Comparison of ENCODE assay signal across 8 mouse cellular contexts in the genomic region with DNA sequence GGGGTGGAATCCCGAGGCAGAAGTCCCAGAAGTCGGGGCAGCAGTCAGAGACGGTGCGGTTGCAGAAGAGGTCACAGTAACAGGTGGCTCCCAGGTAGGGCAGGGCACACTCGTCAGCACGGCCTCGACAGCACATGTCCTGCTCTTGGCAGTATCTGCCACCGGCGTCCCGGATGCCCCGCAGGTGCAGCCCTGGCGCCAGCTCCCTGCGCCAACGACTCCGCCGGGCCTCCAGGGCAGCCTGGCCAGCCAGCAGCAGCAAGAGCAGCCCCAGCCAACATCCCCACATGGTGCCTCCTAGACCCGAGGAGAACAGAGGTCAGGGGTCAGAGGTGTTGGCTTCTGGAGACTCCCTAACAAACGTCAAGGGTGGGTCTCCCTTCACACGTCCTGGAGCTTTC. TPM values are rescaled to one million over a fixed set of nuclear protein-coding genes. Genes with fewer than 3 reads are reported as not detected.
DNase-seq lines count a peak whose midpoint lies in the region; ATAC-seq and TF ChIP-seq lines count a peak whose summit lies in the region.
"Had no signal": no experiment of that assay in that cellular context is flagged by ENCODE, and none has a peak within 500 bp of the region (broad histone marks: within the 10 kb centered on the region; RNA-seq: fewer than 3 reads in every experiment).

No protein-coding gene starts in this region.

- peak overlapping the region; percentile 64 for H3K4me2 ChIP-seq in lung, embryonic 16.5 days (ENCODE audit: low read depth, low read length)
- peak overlapping the region; percentile 57 for H3K4me2 ChIP-seq in embryonic facial prominence, embryonic 13.5 days

- no peaks in the 10 kb centered on the region for H3K27me3 ChIP-seq in lung, embryonic 16.5 days (ENCODE audit: control insufficient read depth, insufficient read depth, low read depth, low read length)
- H3K27me3 ChIP-seq in embryonic facial prominence, embryonic 13.5 days, result peaks cover 34% of the 10 kb centered on the region
- no peaks in the 10 kb centered on the region for H3K27me3 ChIP-seq in small intestine, adult 2 months (ENCODE audit: control insufficient read depth, insufficient read depth, low read length)

- no peak for ATAC-seq in lung, embryonic 16.5 days (ENCODE audit: low read depth)
- ATAC-seq in embryonic facial prominence, embryonic 13.5 days (ENCODE audit: insufficient number of reproducible peaks, insufficient read depth, low FRiP score, low TSS enrichment, low read depth), result no peak

- peak overlapping the region; percentile 69 for H3K9ac ChIP-seq in lung, embryonic 16.5 days (ENCODE audit: low read length)
- H3K9ac ChIP-seq in embryonic facial prominence, embryonic 13.5 days, result peak overlapping the region; percentile 27; the same call in 1 of the 2 replicates

- H3K4me3 ChIP-seq in lung, embryonic 16.5 days (ENCODE audit: low read length), result peak overlapping the region; percentile 50
- H3K4me3 ChIP-seq in embryonic facial prominence, embryonic 13.5 days, result peak overlapping the region; percentile 31
- H3K4me3 ChIP-seq in small intestine, adult 2 months (ENCODE audit: low read depth, low read length), result peak overlapping the region; percentile 60

- no peak for TF ChIP-seq CTCF in small intestine, adult 2 months (IDR thresholded peaks at IDR 0.05; ENCODE audit: extremely low read depth, insufficient read length, insufficient replicate concordance, low read depth, low read length)

- 22% methylated on average over 18 of the region's 19 CpGs for WGBS in lung, embryonic 16.5 days
- WGBS in embryonic facial prominence, embryonic 13.5 days, result 25% methylated on average over 19 of the region's 19 CpGs
- 17% methylated on average over 19 of the region's 19 CpGs for WGBS in small intestine, adult 2 months

- H3K36me3 ChIP-seq in lung, embryonic 16.5 days (ENCODE audit: control insufficient read depth, insufficient read depth, low read length), result no peaks in the 10 kb centered on the region
- H3K36me3 ChIP-seq in embryonic facial prominence, embryonic 13.5 days, result no peaks in the 10 kb centered on the region
- H3K36me3 ChIP-seq in small intestine, adult 2 months (ENCODE audit: control insufficient read depth, insufficient read depth, low read length), result peaks cover 2% of the 10 kb centered on the region; the same call in 1 of the 2 replicates

- H3K9me3 ChIP-seq in lung, embryonic 16.5 days (ENCODE audit: control insufficient read depth, low read length), result no peaks in the 10 kb centered on the region
- H3K9me3 ChIP-seq in embryonic facial prominence, embryonic 13.5 days, result no peaks in the 10 kb centered on the region

- H3K4me1 ChIP-seq in lung, embryonic 16.5 days (replicated peaks; ENCODE audit: control insufficient read depth, insufficient read depth, low read length), result peaks cover 70% of the 10 kb centered on the region
- peaks cover 46% of the 10 kb centered on the region for H3K4me1 ChIP-seq in embryonic facial prominence, embryonic 13.5 days
- peaks cover 48% of the 10 kb centered on the region for H3K4me1 ChIP-seq in small intestine, adult 2 months (ENCODE audit: control insufficient read depth, insufficient read depth, insufficient read length, low read length)

- peak overlapping the region; percentile 91 for H3K27ac ChIP-seq in lung, embryonic 16.5 days (ENCODE audit: low read length)
- H3K27ac ChIP-seq in embryonic facial prominence, embryonic 13.5 days, result no peak overlapping the region
- H3K27ac ChIP-seq in small intestine, adult 2 months (ENCODE audit: insufficient read depth, low read depth, low read length), result peak overlapping the region; percentile 84

- TF ChIP-seq POLR2A in small intestine, adult 2 months (IDR thresholded peaks at IDR 0.05; ENCODE audit: low read depth, low read length), result no peak

- DNase-seq in lung, postnatal 10 days, result no peak
- DNase-seq in kidney, adult 9 months, result peak; percentile 54
- DNase-seq in gastrocnemius, postnatal 4 days (ENCODE audit: low spot score in 2 of 2), result no peak
- no peak for DNase-seq in right cerebral cortex, postnatal 14 days

RNA-seq across cellular contexts. Expression of gene Tinagl1, which starts 1.0 kb away (rescaled TPM):
- 73.3 and 81.6 TPM in 2 replicates for polyA plus RNA-seq in lung, embryonic 16.5 days (2015; fragmentation: Nextera tagmentation; extraction: Ambion mirVana)
- 13.8 and 14.2 TPM in 2 replicates for polyA plus RNA-seq in embryonic facial prominence, embryonic 13.5 days (2015; fragmentation: Nextera tagmentation; extraction: Ambion mirVana)
- polyA plus RNA-seq in small intestine, adult 2 months (2012; rRNA removed), result 106 and 109 TPM in 2 replicates
- 10 to 100 TPM; 35.7 to 39.9 TPM for total RNA-seq in gastrocnemius, postnatal 4 days (2021)

RNA-seq across cellular contexts. Expression of gene Hcrtr1, which starts 34.8 kb away (rescaled TPM):
- polyA plus RNA-seq in lung, embryonic 16.5 days (2015; fragmentation: Nextera tagmentation; extraction: Ambion mirVana), result 0.34 and 0.40 TPM in 2 replicates
- polyA plus RNA-seq in embryonic facial prominence, embryonic 13.5 days (2015; fragmentation: Nextera tagmentation; extraction: Ambion mirVana), result 0.21 TPM in 2 replicates
- polyA plus RNA-seq in small intestine, adult 2 months (2012; rRNA removed), result 3.3 and 3.8 TPM in 2 replicates
- not detected for total RNA-seq in gastrocnemius, postnatal 4 days (2021)

RNA-seq across cellular contexts. Expression of gene Gm853, which starts 48.3 kb away (rescaled TPM):
- not detected in 2 replicates for polyA plus RNA-seq in lung, embryonic 16.5 days (2015; fragmentation: Nextera tagmentation; extraction: Ambion mirVana)
- polyA plus RNA-seq in embryonic facial prominence, embryonic 13.5 days (2015; fragmentation: Nextera tagmentation; extraction: Ambion mirVana), result not detected in 2 replicates
- not detected in 2 replicates for polyA plus RNA-seq in small intestine, adult 2 months (2012; rRNA removed)
- total RNA-seq in gastrocnemius, postnatal 4 days (2021), result not detected
- total RNA-seq: layer of hippocampus, postnatal 25 days had no signal
